In genomic region chr10:39629746-39630552, GRCm38 (mm10) we compare ENCODE assay signal across 8 mouse cellular contexts. TPM values are rescaled to one million over a fixed set of nuclear protein-coding genes. Genes with fewer than 3 reads are reported as not detected.
DNase-seq lines count a peak whose midpoint lies in the region; ATAC-seq and TF ChIP-seq lines count a peak whose summit lies in the region.
"Had no signal": no experiment of that assay in that cellular context is flagged by ENCODE, and none has a peak within 500 bp of the region (broad histone marks: within the 10 kb centered on the region; RNA-seq: fewer than 3 reads in every experiment).

No protein-coding gene starts in this region.

- no peak overlapping the region for H3K4me2 ChIP-seq in embryonic facial prominence, embryonic 11.5 days (ENCODE audit: low read depth, low read length)
- H3K4me2 ChIP-seq in heart, postnatal 0 days (ENCODE audit: low read depth, low read length) = peak overlapping the region; percentile 50
- 0 out of 2 replicates have a peak overlapping the region, but pooled peaks have one; percentile 12 for H3K4me2 ChIP-seq in midbrain, embryonic 14.5 days (ENCODE audit: low read length)
- H3K4me2 ChIP-seq: liver, embryonic 15.5 days had no signal

- no peak overlapping the region for H3K9ac ChIP-seq in embryonic facial prominence, embryonic 11.5 days (replicated peaks; ENCODE audit: low read length)
- H3K9ac ChIP-seq in heart, postnatal 0 days (replicated peaks; ENCODE audit: low read depth, low read length) = peak overlapping the region; percentile 15
- H3K9ac ChIP-seq in midbrain, embryonic 14.5 days (replicated peaks; ENCODE audit: low read length) = no peak overlapping the region
- H3K9ac ChIP-seq: liver, embryonic 15.5 days had no signal

- no peaks in the 10 kb centered on the region for H3K27me3 ChIP-seq in embryonic facial prominence, embryonic 11.5 days (ENCODE audit: control insufficient read depth, insufficient read depth, low read length)
- no peaks in the 10 kb centered on the region for H3K27me3 ChIP-seq in heart, postnatal 0 days (ENCODE audit: control insufficient read depth, insufficient read depth, low read length)
- H3K27me3 ChIP-seq in midbrain, embryonic 14.5 days (ENCODE audit: control insufficient read depth, insufficient read depth, low read length) = no peaks in the 10 kb centered on the region
- H3K27me3 ChIP-seq: liver, embryonic 15.5 days had no signal

- H3K36me3 ChIP-seq in embryonic facial prominence, embryonic 11.5 days (replicated peaks; ENCODE audit: control insufficient read depth, insufficient read depth, low read depth, low read length) = no peaks in the 10 kb centered on the region
- peaks cover 22% of the 10 kb centered on the region; the same call in 1 of the 2 replicates for H3K36me3 ChIP-seq in heart, postnatal 0 days (replicated peaks; ENCODE audit: control insufficient read depth, insufficient read depth, low read length)
- H3K36me3 ChIP-seq in midbrain, embryonic 14.5 days (ENCODE audit: control insufficient read depth, insufficient read depth, low read length) = no peaks in the 10 kb centered on the region
- H3K36me3 ChIP-seq: liver, embryonic 15.5 days had no signal

- ATAC-seq in embryonic facial prominence, embryonic 11.5 days (replicated peaks; ENCODE audit: insufficient number of reproducible peaks, low FRiP score, low TSS enrichment, low read depth) = no peak
- peak; percentile 64 for ATAC-seq in heart, postnatal 0 days (ENCODE audit: insufficient read depth, low read depth)
- ATAC-seq in midbrain, embryonic 14.5 days (ENCODE audit: low FRiP score, low TSS enrichment) = no peak
- ATAC-seq in CD4-positive, CD25-positive, alpha-beta regulatory T cell, adult 4 months = no peak

- no peak for TF ChIP-seq CTCF in heart, postnatal 0 days (IDR thresholded peaks at IDR 0.05; ENCODE audit: low read depth)

- H3K27ac ChIP-seq in embryonic facial prominence, embryonic 11.5 days (replicated peaks; ENCODE audit: low read depth, low read length) = 0 out of 2 replicates have a peak overlapping the region, but pooled peaks have one; percentile 2
- H3K27ac ChIP-seq in heart, postnatal 0 days (ENCODE audit: low read depth) = peak overlapping the region; percentile 70
- peak overlapping the region; percentile 74 for H3K27ac ChIP-seq in midbrain, embryonic 14.5 days (replicated peaks; ENCODE audit: low read depth, low read length)
- H3K27ac ChIP-seq: liver, embryonic 15.5 days had no signal

- peak; percentile 95 for DNase-seq in brain, adult 2 months (ENCODE audit: low read depth, low spot score)
- DNase-seq in embryonic facial prominence, embryonic 11.5 days (ENCODE audit: low spot score) = no peak
- peak; percentile 40 for DNase-seq in heart, postnatal 0 days (ENCODE audit: low spot score)
- peak; percentile 52 to 72 for DNase-seq in layer of hippocampus, postnatal 14 days (ENCODE audit: low spot score in 2 of 2)
- peak; percentile 61 for DNase-seq in midbrain, embryonic 14.5 days
- no peak for DNase-seq in spleen, postnatal 14 days (ENCODE audit: low spot score in 2 of 2)

- H3K9me3 ChIP-seq in embryonic facial prominence, embryonic 11.5 days (replicated peaks; ENCODE audit: control insufficient read depth, low read length) = no peaks in the 10 kb centered on the region
- no peaks in the 10 kb centered on the region for H3K9me3 ChIP-seq in heart, postnatal 0 days (replicated peaks; ENCODE audit: control insufficient read depth, low read length)
- no peaks in the 10 kb centered on the region for H3K9me3 ChIP-seq in midbrain, embryonic 14.5 days (ENCODE audit: control insufficient read depth, low read length)
- H3K9me3 ChIP-seq: liver, embryonic 15.5 days had no signal

- peak; percentile 66; the same call in 1 of the 2 replicates for TF ChIP-seq EP300 in heart, postnatal 0 days (IDR thresholded peaks at IDR 0.05; ENCODE audit: low read depth)

- peaks cover 3% of the 10 kb centered on the region; the same call in 1 of the 2 replicates for H3K4me1 ChIP-seq in embryonic facial prominence, embryonic 11.5 days (ENCODE audit: control insufficient read depth, insufficient read depth, low read length)
- H3K4me1 ChIP-seq in heart, postnatal 0 days (ENCODE audit: control insufficient read depth, insufficient read depth) = peaks cover 43% of the 10 kb centered on the region
- H3K4me1 ChIP-seq in midbrain, embryonic 14.5 days (ENCODE audit: control insufficient read depth, insufficient read depth, low read length) = peaks cover 23% of the 10 kb centered on the region

- 59% methylated on average over 18 of the region's 18 CpGs for WGBS in embryonic facial prominence, embryonic 11.5 days
- WGBS in heart, postnatal 0 days = 30% methylated on average over 18 of the region's 18 CpGs
- WGBS in midbrain, embryonic 14.5 days = 54% methylated on average over 18 of the region's 18 CpGs

- H3K4me3 ChIP-seq in embryonic facial prominence, embryonic 11.5 days (ENCODE audit: low read depth, low read length) = no peak overlapping the region
- H3K4me3 ChIP-seq in heart, postnatal 0 days (ENCODE audit: low read depth, low read length) = peak overlapping the region; percentile 15; the same call in 1 of the 2 replicates
- H3K4me3 ChIP-seq in midbrain, embryonic 14.5 days (replicated peaks; ENCODE audit: low read depth, low read length) = no peak overlapping the region
- H3K4me3 ChIP-seq: liver, embryonic 15.5 days had no signal

RNA-seq across cellular contexts. Expression of gene Traf3ip2, which starts 17.2 kb away (rescaled TPM):
- 12.5 and 15.9 TPM in 2 replicates for polyA plus RNA-seq in embryonic facial prominence, embryonic 11.5 days (2014; fragmentation: Nextera tagmentation; extraction: Ambion mirVana)
- total RNA-seq in heart, postnatal 0 days (2014; rRNA removed; ENCODE audit: low replicate concordance) = 6.4 and 9.9 TPM in 2 replicates
- polyA plus RNA-seq in heart, postnatal 0 days (2015; fragmentation: Nextera tagmentation; extraction: Ambion mirVana) = 6.3 and 6.4 TPM in 2 replicates
- 1 to 10 TPM; 3.6 to 4.3 TPM for total RNA-seq in layer of hippocampus, postnatal 14 days (2021)
- polyA plus RNA-seq in midbrain, embryonic 14.5 days (2014; fragmentation: Nextera tagmentation; extraction: Ambion mirVana) = 5.4 and 6.8 TPM in 2 replicates
- polyA plus RNA-seq in CD4-positive, CD25-positive, alpha-beta regulatory T cell, adult 4 months (2017; shearing (Covaris generic)) = 10 to 100 TPM; 35.5 to 37.9 TPM

Comparison
In these comparisons a context has a peak if more than half of its experiments do, and no peak if none do; other contexts are left out.
1. DNase-seq: peak in brain, adult 2 months (single experiment), heart, postnatal 0 days (single experiment), layer of hippocampus, postnatal 14 days (2 of 2) and midbrain, embryonic 14.5 days (single experiment); none in embryonic facial prominence, embryonic 11.5 days (single experiment) and spleen, postnatal 14 days (0 of 2).
2. H3K27ac ChIP-seq: peak in every context shown above with its lines; median percentile 74 in midbrain, embryonic 14.5 days; 70 in heart, postnatal 0 days; 2 in embryonic facial prominence, embryonic 11.5 days.